Mouse (Mus musculus) left cerebral cortex, postnatal 14 days (tissue): ENCODE results near the gene Dut. TPM values are rescaled to one million over a fixed set of nuclear protein-coding genes. Genes with fewer than 3 reads are reported as not detected.

Experiments
- DNase-seq, 2 experiments: peaks; one replicate each; pipeline ENCODE4 v3.0.0; 2021 to 2022; ENCODE audit warnings: low spot score in 2 of 2, mixed read lengths in 1 of 2
- intact Hi-C: fragments of 180-260 bp; cut with DNase I; formaldehyde crosslinking; loops from one replicate; pipeline ENCODE4 v1.15.1; 2025
- total RNA-seq, 2 experiments: library from RNA; stranded (reverse); gene quantifications; 2 replicates each; pipeline ENCODE4 v1.2.3; 2021

Dut gene
- total RNA-seq, 2 experiments from 2014 or later: 27.6 to 29.0 TPM

DNA sequence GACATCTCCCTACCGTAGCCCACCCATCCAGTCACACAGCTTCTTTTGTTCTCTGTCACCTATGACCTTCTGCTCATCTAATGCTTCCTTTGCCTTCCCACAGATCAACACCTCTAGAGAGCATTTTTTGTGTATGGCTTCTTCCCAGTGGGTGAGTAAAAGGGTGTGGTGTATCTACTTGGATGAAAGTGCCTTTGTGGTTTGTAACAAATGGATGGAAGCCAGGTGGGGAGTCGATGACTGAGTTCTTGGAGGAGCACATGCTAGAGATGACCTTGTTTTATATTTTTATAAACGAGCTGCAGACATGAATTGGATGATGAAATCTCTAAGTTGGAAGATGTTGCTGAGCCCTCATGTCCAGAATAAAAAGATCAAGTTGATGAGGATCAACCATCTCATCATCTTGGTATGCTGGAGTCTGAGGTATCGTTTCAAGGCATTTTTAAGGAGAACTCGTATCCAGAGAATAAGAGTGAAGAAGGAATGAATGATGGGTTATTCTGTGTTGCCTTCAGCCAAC, 47.0 kb downstream of the Dut start:
- no peak for DNase-seq

DNA sequence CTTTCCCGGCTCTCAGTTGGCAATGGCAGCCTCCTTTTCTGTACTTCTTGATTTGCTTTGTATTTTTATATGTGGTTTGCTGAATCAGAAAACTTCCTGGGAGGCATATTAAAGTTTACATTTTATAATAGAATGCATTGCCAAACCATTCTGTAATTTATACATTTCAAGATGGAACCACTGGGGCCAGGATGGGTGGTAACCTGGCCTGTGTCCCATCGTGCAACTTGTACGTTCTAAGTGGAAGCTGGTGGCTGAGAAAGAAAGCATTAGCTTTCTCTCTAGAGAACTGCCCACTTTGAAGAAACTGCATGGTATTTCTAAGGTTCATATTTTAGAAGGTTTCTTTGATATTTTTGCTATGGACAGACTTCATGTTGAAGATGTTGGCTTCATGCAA, 48.5 kb downstream of the Dut start:
- DNase-seq: no peak
- intact Hi-C loops: no loop called here

More for the DNA sequence above, 47.0 kb downstream of the Dut start:
- intact Hi-C loops: no loop called here

DNA sequence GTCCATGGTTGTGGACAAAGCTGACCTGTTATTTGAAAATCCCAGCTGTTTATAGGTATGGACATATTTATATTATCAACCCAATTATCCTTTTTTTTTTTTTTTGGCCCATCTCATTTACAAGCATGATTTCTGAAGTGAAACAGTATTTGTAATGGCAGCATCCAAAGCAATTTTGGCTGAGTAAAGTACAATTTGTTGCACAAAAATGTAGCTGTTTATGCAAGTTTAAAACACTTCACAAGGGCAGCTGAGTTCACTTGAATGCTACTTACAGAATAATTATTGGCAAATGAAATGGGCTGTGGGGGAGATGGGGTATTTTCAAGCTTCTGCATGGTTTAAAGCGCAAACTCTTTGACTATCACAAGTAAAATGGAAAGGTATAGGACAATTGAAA, 51.9 kb downstream of the Dut start:
- intact Hi-C loops: no loop called here
- no peak for DNase-seq

DNA sequence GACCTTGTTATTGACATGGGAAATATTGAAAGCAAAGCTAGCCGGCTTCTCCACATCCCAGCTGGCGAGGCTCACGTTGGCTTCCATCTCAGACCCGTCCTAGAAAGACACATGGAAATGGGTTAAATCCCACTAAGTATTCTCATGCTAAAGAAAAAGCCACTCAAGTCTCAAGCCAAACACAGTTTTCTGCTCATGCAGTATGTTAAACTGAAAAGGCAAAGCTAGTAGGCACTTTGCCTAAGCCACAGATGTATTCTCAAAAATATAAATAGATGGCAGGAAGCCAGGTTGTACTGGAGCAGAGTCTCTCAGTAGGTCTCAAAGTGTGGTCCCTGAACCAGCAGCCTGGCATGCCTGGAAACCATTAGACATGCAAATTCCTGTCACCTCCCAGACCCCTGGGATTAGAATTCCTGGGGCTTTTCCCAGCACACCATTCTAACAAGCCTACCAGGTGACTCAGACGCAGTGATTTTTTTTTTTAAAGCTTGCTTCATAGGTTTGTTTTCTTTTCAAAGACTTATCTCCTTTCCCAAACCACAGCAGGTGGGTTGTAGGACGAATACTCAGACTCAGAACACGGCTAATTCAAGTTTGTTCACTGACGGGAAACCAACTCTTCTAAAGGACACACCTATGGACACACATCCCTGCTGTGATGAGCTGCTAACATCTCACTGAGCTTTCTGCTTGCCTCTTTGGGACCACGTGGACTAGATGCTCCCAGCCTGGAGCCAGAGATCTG, 55.1 kb downstream of the Dut start:
- intact Hi-C loops: loop anchor here (5.0 kb wide), 1 partner anchor 40 kb away; no protein-coding TSS in a partner anchor
- peak in 1 of 2 experiments; percentile 36 for DNase-seq

DNA sequence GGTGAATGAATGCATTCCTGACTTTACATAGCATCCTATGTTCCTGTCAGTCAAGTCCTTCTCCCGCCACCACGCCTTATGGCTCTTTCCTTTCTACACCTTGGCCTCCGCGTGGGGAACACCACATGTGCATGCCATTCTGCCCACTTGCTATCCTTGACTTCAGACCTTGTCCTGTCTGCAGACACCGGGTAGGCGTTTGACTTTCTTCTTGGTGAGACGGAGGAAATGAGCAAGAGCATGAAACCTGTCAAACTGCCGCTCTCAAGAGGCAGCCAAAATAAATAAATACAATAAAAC, 55.6 kb downstream of the Dut start:
- DNase-seq: peak; percentile 26 to 30
- intact Hi-C loops: loop anchor here (5.0 kb wide), 1 partner anchor 40 kb away; no protein-coding TSS in a partner anchor

DNA sequence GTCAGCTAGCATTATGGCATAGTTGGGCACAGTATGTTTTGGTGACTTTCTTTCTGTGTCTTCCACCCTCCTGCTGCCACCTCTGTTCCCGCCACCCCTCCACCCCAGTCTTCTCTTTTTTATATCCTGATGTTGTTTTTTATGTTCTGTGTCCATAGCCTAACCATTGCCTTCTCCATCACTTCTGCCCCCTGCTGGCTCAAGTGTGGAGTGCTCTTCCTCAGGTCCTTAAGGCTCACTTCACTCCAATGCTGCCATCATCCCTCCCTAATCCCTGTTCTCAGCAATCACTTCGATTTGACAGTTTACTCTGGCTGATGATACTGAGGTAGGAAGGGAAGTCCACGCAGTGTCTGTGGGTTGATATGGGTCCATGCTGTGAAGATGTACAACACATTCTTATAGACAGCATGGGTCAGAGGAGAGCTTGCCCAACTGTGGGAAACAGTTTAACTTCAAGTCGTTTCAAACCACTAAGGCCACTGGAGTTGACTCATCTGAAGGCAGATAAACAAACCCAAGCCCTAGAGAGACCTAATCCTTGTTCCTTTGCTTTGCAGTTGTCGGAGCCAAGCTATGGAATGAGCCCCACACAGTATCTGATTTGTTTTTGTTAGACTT, 56.9 kb downstream of the Dut start:
- intact Hi-C loops: loop anchor here (5.0 kb wide), 1 partner anchor 42 kb away; no protein-coding TSS in a partner anchor

DNA sequence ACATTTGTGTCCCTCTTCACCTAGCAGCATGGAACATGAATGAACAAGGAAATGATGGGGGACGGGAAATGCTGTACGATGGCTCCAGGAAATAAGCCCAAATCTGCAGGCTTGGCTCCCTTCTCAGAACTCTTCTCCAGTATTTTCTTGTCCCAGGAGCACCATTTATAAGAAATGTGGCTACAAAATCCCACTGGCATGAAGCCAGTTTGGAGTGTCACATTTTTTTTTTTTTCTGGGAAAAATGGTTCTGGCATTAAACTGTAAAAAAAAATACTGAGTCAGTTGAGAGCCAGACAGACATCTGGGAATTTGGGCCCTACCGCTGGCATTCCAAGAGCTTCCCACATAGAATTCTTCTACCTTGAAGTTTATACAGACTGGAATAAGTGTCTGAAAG, 57.8 kb downstream of the Dut start:
- DNase-seq: peak in 1 of 2 experiments; percentile 12
- intact Hi-C loops: loop anchor here (5.0 kb wide), 1 partner anchor 42 kb away; no protein-coding TSS in a partner anchor

More for the DNA sequence above, 56.9 kb downstream of the Dut start:
- no peak for DNase-seq

DNA sequence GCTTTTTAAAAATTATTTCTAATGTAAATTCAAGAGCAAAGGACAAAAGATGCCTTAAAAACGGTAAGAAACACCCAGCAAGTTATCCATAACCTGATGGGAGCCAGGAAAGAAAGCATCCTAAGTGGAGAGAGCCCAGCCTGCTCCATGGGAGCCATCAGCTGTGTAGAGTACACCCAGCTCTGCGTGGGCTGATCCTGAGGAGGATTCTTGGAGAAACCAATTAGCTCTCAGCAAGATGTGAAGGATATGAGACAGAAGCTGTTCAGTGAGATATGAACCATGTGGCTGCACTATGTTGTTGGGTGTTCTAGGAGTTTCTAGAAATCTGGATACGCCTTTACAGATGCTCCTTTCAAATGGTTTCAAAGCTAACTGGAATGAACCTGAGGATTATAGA, 58.7 kb downstream of the Dut start:
- DNase-seq: peak; percentile 46 to 62

More for the DNA sequence above, 58.7 kb downstream of the Dut start:
- intact Hi-C loops: no loop called here

Other genes with a start within 250 kb of the Dut start
- gene Slc24a5, start 179.1 kb upstream of the Dut start, total RNA-seq: under 1 TPM; 0.18 to 0.27 TPM
- gene Myef2, start 123.5 kb upstream of the Dut start, total RNA-seq: 10 to 100 TPM; 96.5 to 98.4 TPM
- gene Ctxn2, start 110.5 kb upstream of the Dut start, total RNA-seq: 1 to 10 TPM; 5.5 to 8.1 TPM
- gene Slc12a1, start 94.7 kb upstream of the Dut start, total RNA-seq: under 1 TPM; 0.06 to 0.07 TPM